Mouse (Mus musculus): ENCODE measurements around the gene Pofut2. TPM values are rescaled to one million over a fixed set of nuclear protein-coding genes. Genes with fewer than 3 reads are reported as not detected.

The Pofut2 gene
- polyA plus RNA-seq, 2 experiments from 2014 or later, result 18.5 to 19.9 TPM

Other genes starting within 250 kb of the Pofut2 start
- gene Slc19a1, start 227.0 kb upstream of the Pofut2 start, polyA plus RNA-seq (2017; shearing (Covaris generic)), result 10 to 100 TPM; 24.7 to 38.1 TPM
- gene Col18a1, start 92.7 kb upstream of the Pofut2 start, polyA plus RNA-seq (2017; shearing (Covaris generic)), result under 1 TPM; 0.09 to 0.17 TPM
- gene Adarb1, start 159.1 kb downstream of the Pofut2 start, polyA plus RNA-seq (2017; shearing (Covaris generic)), result 1 to 10 TPM in 1 of 2 experiments, under 1 TPM in 1; 0.71 to 1.0 TPM

All from activated CD4-positive, CD25-positive, alpha-beta regulatory T cell, adult 4 months (primary cell).